Mouse (Mus musculus) frontal cortex, postnatal 25 days (tissue): ENCODE data around the gene Glrx2.

Source experiments
- DNase-seq, 2 experiments: peaks; one replicate each; pipeline ENCODE4 v3.0.0; 2022; ENCODE audit warnings: low spot score in 2 of 2

The Glrx2 gene

DNA sequence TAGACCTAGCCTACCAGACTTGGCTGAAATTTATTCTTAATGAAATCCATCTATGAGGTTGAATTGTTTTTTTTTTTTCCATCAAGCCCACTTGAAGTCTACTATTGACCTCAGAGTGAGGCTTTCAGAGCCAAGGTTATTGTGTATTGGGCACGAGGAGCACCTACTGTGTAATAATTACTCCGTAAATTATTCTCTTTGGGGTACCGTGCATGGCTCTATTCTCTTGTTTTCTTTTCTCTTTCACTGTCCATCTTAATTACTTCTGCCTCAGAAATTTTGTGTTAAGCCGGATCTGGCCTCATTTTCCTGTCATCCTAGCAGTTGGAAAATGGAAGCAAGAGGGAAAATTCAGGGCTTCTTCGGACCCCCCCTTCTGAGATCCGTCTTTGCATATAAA, 26.0 kb downstream of the Glrx2 start:
- DNase-seq, result no peak

DNA sequence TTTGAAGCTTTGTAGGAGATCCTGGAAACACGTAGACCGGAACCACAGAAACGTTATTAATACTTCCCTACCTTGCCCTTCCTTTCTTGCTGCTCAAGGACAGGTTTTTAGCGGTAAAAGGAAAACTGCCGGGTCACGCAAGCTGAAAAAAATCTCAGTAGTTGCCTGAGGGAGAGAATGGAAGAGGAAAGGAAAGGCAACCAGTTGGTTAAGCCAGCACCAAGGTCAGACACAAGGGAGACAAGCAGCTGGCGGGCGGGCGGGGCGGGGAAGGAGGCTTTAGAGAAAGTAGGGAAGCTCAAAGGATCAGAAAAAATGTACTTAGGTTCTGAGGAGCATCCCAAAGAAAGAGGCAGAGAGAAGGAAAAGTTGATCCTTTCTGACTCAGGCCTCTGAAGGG, 29.7 kb downstream of the Glrx2 start:
- no peak for DNase-seq

DNA sequence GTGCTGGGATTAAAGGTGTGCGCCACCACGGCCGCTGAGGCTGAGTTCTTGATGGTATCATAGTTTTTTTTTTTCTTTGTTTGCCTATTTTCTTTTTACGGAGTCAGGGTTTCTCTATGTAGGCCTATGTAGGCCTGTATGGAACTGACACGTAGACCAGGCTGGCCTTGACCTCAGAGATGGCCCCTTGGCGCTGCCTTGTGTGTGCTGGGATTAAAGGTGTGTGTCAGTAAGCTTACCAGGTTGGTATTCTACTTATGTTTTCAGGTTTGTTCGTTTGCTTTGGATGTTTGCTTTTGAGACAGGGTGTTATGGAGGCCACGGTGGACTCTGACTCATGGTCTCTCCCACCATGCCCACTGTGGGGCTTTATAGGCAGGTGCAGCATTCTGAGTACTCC, 46.0 kb downstream of the Glrx2 start:
- DNase-seq, result no peak

DNA sequence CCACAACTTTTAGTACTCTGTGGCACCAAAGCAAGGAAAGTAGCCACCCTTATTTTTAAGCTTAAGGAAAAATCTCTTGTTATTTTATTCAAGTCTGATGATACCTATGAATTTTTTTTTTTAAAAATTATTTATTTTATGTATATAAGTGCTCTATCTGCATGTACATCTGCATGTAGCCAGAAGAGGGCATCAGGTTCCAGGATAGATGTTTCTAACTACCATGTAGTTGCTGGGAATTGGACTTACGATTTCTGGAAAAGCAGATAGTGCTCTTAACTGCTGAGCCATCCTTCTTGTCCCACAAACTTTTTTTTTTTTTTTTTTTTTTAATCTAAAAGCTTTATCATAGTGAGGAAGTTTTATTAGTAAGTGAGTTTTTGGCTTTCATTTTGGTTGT, 48.3 kb downstream of the Glrx2 start:
- DNase-seq, result no peak

DNA sequence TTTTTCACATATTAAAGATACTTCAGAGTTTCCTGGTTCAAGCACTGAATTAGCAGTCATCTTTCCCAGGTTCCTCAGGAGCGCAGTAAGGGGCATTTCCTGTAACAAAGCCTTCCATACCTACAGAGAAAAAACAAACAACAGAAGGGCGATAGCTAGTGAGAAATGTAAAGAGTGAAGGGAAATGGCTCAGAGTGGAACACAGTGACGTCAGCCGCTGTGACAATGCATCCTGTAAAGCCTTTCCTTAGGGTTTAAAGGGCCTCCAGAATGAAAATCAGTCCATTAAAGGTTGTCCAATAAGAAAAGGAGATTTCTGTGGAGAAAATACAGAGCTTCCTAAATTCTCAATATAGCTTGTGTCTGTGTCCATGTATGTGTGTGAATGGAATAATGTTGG, 49.7 kb downstream of the Glrx2 start:
- no peak for DNase-seq

DNA sequence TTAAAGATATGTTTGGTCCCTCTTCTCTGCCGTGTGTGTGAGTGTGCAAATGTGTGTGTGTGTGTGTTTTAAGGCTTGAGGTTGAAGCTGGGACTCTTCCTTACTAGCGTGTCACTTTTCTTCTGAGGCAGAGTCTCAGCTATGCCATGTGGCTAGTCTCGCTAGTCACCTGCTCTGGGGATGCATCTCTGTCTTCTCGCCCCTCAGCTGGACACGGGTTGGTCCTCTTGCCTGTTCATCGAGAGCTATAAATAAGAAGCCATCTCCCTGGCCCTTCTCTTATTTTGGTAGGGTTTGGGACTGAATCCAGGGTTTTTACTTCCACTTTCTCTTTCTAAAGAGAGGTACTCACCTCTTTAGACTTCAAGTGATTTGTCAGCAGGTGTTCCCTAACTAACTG, 50.1 kb downstream of the Glrx2 start:
- DNase-seq, result no peak

DNA sequence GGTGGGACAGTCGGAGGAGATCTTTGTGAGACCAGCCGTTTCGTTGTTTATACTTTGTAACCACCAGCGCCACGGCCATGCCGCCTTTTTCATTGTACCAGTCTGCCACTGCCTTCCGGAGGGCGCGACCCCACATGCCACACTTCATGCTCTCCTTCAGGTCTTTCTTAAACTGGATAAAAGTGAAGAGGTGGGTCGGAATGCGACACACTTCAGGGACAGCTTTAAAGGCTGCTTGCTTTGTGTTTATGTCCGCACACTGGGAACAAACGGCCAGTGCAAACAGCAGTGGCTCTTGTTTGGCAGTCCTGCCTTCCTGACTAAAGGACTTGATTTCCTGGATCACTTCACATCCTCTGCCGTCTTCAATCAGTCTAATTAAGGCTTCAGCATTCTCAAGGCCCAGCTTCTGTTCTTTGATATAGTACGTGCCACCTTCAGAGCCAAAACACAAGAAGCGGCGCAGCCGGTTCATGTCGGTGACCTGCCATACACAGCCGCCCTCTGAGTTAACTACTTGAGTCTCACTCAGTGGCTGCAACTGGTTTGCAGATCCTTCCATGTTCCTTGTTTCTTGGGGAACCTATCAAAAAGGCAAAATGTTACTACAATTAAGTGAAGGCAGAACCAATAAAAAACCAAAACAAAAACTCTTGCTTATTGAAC, 54.4 kb downstream of the Glrx2 start:
- DNase-seq, result no peak

DNA sequence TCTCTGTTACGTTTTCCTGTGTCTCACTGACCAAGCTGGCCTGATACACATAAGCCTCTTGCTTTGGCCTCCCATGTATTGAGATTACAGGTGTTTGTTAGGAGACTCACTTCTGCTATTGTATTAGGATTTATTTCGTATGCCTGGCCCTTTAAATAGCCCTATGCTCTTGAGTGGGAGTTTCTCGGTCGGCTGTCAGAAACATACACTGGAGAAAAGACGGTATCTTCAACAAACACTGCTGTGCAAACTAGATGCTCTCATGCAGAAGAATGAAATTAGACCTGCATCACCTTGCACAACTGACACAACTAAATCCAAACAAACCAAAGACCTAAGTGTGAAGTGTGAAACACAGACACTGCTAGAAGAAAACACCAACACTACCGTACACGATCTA, 56.9 kb downstream of the Glrx2 start:
- no peak for DNase-seq

DNA sequence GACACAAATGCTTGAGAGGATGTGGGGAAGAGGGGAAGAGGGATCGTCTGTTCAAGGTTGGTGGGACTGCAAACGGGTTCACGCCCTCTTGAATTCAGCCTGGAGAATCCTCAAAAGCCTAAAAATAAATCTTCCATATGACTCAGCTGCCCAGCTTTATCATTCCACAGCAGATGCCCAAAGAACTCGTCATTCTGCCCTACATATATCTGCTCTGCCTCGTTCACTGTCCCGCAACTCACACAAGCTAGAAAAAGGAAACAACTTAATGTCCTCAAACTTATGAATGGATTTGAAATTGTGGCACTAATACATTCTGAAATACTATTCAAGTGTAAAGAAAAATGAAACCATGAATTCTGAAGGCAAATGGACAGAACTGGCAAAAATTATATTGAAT, 57.8 kb downstream of the Glrx2 start:
- no peak for DNase-seq

DNA sequence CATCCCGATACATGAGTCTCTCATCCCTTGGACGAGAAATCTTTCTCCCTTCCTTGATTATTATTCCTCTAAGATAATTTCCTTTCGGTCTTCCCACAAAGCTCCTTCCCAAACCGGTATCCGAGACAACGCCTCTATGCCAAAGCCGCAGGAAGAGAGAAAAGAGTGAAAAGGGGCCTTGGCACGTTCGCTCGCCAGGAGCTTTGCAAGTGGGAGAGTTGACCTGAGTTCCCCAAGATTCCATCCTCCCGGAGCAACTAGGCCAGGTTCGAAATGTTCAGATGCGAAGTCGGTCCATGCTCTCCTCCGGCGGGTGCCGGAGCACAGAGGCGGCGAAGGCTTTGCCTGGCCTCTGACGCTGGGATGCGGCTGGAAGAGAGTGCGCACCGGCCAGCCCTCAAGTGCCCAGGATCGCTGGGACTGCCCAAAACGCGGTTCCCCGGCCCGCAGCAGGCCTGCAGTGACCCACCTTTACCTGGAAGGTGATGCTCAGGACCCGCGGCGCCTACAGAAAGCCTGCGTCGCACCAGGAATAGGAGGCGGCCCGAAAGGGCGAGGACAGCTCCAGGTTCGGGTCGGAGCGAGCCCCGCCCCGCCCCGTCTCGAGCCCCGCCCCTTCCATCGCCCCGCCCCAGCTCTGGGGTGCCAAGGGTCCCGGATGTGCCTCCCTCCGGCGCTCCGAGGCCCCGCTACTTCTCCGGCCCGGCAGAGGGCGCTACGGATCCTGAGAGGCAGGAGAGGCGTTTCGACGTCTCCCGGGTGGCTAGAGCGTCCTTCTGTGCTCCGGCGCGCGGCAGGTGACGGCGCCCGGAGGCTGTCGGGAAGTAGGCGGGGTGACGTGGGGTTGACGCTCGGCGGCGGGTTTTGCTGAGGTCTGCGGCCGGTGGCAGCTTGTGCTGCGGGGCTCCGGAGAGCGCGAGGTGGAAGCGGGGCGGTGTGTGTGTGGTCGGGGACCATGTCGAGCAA, 60.6 kb downstream of the Glrx2 start, which contains the start of the genes Trove2 and Uchl5:
Gene Trove2, minus strand, starts transcription at position 623 of the 966 bp plus-strand sequence.
Gene Uchl5, plus strand, starts transcription at position 827 of the 966 bp plus-strand sequence.
- DNase-seq, result peak; percentile 93 to 97

DNA sequence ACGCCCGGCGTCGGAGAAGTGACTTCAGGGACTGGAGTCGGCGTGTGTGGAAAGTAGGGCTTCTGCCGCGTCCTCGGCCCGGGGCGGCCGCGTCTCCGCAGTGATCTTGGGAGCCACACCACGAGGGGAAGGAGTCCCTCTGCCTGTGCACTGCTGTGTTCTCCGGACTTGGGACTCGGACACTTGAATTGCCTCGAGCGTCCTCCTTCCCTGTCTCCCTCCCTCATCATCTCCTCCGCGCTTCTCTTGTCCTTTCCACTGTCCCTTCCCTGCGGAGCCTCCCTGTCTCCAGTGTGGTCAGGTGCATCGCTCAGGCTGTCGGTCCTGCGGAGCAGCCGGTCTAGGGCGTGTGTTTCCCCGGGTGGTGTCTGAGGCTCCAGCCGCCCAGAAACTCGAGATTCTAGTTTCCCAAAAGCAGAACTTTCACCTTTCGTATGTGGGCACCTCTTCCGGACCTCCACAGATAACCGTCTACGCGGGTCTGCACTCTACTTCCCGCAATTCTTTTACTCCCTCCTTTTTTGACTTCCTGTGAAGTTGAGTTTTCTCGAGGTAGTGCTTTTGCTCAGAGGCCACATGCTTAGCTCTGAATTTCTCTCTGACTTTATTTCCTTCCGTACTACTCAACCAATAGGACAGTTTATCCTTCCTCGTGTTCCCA, 61.5 kb downstream of the Glrx2 start:
- DNase-seq, result peak in 1 of 2 experiments; percentile 9

DNA sequence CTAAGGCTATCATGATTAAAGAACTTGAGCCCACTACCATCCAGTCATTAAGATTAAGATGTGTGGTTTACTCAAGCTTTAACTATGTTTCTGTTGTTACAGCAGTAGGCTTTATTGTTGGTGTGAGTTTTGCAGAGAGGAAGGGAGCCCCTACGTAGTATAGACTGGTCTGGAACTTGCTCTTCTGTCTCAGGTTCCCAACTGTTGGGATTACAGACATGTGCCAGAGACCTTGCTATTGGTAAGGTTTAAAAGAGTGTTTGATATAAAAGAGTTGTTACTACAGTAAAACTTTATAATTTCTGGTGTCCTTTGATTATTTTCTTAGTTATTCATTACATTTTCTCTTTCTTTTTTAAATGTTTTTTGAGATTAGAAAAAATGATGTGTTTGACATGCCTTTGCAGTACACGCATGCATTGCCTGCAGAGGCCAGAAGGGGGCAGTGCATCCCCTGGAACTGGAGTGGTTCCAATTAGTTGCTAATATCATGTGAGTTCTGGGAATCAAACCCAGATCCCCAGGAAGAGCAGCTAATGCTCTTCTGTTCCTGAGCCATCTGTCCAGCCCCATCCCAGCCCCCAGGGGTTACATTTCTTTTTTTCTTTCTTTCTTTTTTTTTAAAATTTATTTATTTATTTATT, 72.6 kb downstream of the Glrx2 start:
- DNase-seq, result no peak
